Mouse (Mus musculus): ENCODE data around the gene Gm11492. TPM values are rescaled to one million over a fixed set of nuclear protein-coding genes. Genes with fewer than 3 reads are reported as not detected.
A peak's percentile ranks its signal among the peaks of the same experiment; 100 is the strongest.

Gene Gm11492
- polyA plus RNA-seq, 1 experiment from 2014 or later: not detected

DNA sequence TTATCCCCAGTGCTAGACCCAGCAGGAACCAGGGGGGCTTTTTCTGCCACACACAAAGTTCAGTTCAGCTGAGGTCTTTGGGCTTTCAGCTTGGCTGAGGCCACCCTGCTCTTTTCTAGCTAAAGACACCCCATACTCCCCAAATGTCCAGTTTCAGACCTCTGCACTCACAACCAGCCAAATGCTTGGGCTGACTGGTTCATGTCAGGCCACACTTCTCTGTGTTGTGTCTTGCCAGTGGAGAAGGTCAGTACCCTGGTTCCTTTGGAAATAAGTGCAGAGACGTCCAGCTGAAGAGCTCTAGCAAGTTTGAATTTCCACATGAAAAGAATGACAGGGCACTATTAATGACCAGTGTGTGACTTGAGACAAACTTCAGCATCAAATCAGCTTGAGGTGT lies 13.3 kb downstream of the Gm11492 start:
- Histone ChIP-seq H3K4me1 (peaks cover 21% of the 10 kb centered on the region), H3K9ac (no peak overlapping the region), H3K27ac (no peak overlapping the region), H3K36me3 (no peaks in the 10 kb centered on the region), H3K4me3 (no peak overlapping the region), H3K9me3 (no peaks in the 10 kb centered on the region), H3K27me3 (peaks cover 3% of the 10 kb centered on the region; the same call in 1 of the 2 replicates), H3K4me2 (replicated peaks) (no peak overlapping the region)
- ATAC-seq (ENCODE audit: insufficient number of reproducible peaks, insufficient read depth, low FRiP score, low TSS enrichment): no peak
- WGBS: 55% methylated on average over 1 of the region's 1 CpGs

DNA sequence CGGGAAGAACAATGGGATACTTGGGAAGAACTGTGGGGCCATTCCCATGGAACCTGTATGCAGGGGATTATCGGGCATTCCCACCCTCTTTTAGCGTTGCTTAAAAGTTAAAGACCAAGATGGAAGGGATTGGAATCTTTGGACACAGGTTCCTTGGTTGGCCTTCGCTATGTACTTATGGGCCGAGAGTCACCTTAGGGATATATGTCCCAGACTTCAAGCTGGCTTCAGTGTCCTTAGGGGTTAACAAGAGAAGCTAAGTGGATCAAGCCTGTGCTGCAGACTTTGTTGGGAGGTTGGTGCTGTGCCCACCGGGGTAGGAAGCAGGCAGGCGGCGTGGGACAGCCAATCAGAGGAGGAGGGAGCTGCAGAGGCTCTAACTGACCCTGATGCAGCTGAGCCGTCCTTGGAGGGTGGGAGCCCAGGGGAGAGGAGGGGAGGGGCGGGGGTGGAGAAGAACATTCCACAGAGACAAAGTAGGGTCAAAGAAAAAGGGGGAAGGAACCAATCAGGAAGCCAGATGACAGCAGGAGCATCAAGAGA lies 14.2 kb downstream of the Gm11492 start:
- no peak overlapping the region for H3K9ac ChIP-seq
- H3K4me1 ChIP-seq: peaks cover 16% of the 10 kb centered on the region
- peaks cover 3% of the 10 kb centered on the region; the same call in 1 of the 2 replicates for H3K27me3 ChIP-seq
- ATAC-seq (ENCODE audit: insufficient number of reproducible peaks, insufficient read depth, low FRiP score, low TSS enrichment): no peak
- H3K36me3 ChIP-seq: no peaks in the 10 kb centered on the region
- no peak overlapping the region for H3K4me3 ChIP-seq
- no peaks in the 10 kb centered on the region for H3K9me3 ChIP-seq
- no peak overlapping the region for H3K27ac ChIP-seq
- no peak overlapping the region for H3K4me2 ChIP-seq (replicated peaks)
- WGBS: 47% methylated on average over 10 of the region's 10 CpGs

DNA sequence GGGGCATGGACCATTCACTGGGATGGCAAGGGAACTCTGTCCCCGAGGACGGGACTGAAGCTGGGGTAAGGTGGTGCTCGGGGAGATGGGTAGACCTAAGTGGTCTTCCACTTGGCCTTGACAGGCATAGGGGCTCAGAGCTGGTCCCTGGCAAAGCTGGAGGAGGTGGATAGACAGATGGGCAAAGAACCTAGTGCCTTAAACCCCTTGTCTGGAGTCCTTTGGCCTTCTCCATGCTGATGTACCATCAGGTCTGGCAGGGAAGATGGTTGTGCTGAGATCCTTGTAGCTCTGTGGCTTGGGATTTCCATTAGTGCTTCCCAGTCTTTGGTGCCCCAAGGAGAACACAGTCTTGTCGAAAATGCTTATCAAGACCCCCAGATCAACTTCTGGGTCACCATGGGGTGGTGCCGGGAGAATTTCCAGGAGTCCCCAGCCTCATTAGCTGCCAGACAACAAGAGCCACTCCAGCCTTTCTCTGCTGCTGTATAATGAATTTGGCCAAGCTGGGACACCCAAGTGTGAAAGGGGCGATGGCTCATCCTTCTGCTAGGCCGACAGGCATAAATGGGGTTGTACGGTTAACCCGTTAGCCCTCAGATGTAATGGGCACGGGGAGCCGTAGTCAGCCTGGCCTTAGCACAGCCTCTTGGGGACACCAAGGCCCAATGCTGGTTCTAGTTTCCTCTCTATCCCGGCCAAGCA lies 14.9 kb downstream of the Gm11492 start:
- Histone ChIP-seq H3K4me3 (no peak overlapping the region), H3K4me2 (replicated peaks) (no peak overlapping the region), H3K27ac (no peak overlapping the region), H3K9me3 (no peaks in the 10 kb centered on the region), H3K36me3 (no peaks in the 10 kb centered on the region), H3K9ac (no peak overlapping the region), H3K4me1 (peaks cover 16% of the 10 kb centered on the region), H3K27me3 (peaks cover 3% of the 10 kb centered on the region; the same call in 1 of the 2 replicates)
- WGBS: 87% methylated on average over 12 of the region's 12 CpGs
- no peak for ATAC-seq (ENCODE audit: insufficient number of reproducible peaks, insufficient read depth, low FRiP score, low TSS enrichment)

DNA sequence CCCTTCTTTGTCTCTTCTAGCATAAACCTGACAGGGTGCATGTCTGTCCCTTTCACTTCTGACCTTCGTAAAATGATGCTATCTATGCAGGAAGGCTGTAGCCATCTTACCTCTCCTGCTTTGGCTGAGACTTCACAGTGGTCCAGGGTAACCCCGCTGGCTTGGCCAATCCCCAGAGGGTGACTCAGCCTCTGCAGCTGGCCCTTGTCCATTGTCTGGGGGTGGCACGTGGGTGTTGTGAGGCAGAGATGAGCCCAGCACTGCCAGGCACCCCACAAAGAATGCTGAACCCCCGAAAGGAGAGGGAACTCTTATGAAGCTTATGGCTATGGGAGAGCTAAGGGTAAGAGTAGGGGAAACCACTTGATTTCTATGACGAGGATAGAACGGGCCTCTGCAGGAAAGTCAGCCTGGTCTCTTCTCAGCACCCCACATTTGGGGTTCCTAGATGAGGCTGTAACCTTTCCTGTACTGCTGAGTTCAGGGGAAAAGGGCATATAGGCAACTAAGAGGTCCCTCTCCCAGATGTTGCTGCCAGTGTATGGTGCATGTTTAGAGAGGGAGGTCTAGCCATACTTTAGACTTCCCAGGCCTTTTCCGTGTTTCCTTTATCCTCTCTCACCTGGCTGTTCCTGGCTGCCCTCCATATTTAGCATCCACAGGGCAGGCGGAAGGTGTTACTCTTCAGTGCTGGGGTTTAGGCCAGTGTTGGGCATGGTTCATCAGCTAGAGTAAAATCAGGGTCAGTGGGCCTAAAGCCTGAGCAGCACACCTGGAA lies 15.7 kb downstream of the Gm11492 start:
- H3K27me3 ChIP-seq: no peaks in the 10 kb centered on the region; the same call in 1 of the 2 replicates
- H3K4me1 ChIP-seq: peaks cover 16% of the 10 kb centered on the region
- H3K27ac ChIP-seq: no peak overlapping the region
- whole genome bisulfite sequencing: 81% methylated on average over 8 of the region's 8 CpGs
- H3K4me2 ChIP-seq (replicated peaks): no peak overlapping the region
- no peak for ATAC-seq (ENCODE audit: insufficient number of reproducible peaks, insufficient read depth, low FRiP score, low TSS enrichment)
- H3K9me3 ChIP-seq: no peaks in the 10 kb centered on the region
- H3K36me3 ChIP-seq: no peaks in the 10 kb centered on the region
- H3K4me3 ChIP-seq: no peak overlapping the region
- no peak overlapping the region for H3K9ac ChIP-seq

DNA sequence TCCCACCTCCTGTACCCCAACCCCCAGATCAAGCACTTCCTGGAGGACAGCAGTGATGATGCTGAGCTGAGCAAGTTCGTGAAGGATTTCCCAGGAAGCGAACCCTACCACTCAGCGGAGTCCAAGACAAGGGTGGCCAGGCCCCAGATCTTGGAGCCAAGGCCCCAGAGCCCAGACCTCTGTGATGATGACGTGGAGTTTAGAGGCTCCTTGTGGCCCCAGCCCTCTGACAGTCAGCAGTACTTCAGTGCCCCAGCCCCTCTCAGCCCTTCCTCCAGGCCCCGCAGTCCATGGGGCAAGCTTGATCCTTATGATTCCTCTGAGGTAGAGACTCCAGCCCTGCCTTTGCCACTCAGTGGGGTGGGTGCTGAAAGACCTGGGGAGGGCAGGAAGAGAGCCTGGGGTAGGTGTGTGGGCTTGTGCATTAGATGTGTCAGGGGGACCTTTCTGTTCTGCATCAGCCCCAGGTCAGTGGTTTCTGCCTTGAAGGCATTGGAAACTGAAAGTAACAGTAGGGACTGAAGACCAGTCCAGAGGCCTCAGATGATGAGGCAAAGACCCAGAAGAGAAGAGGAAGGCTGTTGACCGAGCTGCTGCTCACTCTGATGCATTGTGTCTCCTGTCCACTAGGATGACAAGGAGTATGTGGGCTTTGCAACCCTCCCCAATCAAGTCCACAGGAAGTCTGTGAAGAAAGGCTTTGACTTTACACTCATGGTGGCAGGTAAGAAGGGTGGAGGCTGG lies 17.0 kb downstream of the Gm11492 start:
- no peak overlapping the region for H3K27ac ChIP-seq
- H3K4me1 ChIP-seq: 0 out of 2 replicates have a peak, but pooled peaks cover 6% of the 10 kb centered on the region
- no peaks in the 10 kb centered on the region for H3K27me3 ChIP-seq
- 75% methylated on average over 6 of the region's 6 CpGs for WGBS
- H3K4me3 ChIP-seq: no peak overlapping the region
- H3K9ac ChIP-seq: no peak overlapping the region
- ATAC-seq (ENCODE audit: insufficient number of reproducible peaks, insufficient read depth, low FRiP score, low TSS enrichment): no peak
- no peaks in the 10 kb centered on the region for H3K9me3 ChIP-seq
- no peaks in the 10 kb centered on the region for H3K36me3 ChIP-seq
- H3K4me2 ChIP-seq (replicated peaks): no peak overlapping the region

DNA sequence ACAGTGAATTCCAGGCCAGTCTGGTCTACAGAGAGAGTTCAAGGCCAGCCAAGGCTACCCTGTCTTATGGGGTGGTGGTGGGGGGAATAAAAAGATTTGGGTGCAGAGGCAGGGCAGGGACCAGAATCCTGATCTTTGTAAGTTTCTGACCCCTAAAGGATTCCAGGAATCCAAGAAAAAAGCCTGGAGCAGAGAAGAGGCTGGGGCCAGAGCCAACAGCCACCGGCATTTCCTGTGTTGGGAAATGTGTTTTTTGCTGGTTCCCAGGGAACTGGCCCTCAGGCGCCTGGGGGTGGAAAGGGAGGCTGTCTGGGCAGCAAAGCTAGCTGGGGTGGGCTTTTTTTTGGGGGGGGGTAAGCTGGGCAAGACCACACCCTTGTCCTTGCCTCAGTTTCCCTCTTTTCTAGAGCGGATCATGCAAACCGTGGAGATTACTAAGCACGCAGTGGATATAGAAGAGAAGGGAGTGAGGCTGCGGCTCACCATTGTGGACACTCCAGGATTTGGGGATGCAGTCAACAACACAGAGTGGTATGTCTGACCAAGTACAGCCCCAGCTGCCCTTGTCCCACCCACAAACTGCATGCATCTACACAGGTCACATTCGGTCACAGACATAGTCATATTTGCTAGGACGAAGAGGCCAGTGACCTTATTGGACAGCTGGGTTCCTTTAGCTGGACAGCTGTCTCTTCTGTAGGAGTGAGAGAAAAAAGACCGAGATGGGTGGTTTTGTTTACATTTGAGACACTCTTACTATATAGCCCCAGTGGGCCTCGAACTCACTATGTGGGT lies 18.5 kb downstream of the Gm11492 start:
- H3K36me3 ChIP-seq: no peaks in the 10 kb centered on the region
- WGBS: 78% methylated on average over 10 of the region's 10 CpGs
- no peaks in the 10 kb centered on the region for H3K27me3 ChIP-seq
- H3K9me3 ChIP-seq: no peaks in the 10 kb centered on the region
- no peak overlapping the region for H3K4me2 ChIP-seq (replicated peaks)
- no peak for ATAC-seq (ENCODE audit: insufficient number of reproducible peaks, insufficient read depth, low FRiP score, low TSS enrichment)
- H3K4me1 ChIP-seq: peaks cover 9% of the 10 kb centered on the region
- H3K27ac ChIP-seq: no peak overlapping the region
- H3K9ac ChIP-seq: no peak overlapping the region
- H3K4me3 ChIP-seq: no peak overlapping the region

DNA sequence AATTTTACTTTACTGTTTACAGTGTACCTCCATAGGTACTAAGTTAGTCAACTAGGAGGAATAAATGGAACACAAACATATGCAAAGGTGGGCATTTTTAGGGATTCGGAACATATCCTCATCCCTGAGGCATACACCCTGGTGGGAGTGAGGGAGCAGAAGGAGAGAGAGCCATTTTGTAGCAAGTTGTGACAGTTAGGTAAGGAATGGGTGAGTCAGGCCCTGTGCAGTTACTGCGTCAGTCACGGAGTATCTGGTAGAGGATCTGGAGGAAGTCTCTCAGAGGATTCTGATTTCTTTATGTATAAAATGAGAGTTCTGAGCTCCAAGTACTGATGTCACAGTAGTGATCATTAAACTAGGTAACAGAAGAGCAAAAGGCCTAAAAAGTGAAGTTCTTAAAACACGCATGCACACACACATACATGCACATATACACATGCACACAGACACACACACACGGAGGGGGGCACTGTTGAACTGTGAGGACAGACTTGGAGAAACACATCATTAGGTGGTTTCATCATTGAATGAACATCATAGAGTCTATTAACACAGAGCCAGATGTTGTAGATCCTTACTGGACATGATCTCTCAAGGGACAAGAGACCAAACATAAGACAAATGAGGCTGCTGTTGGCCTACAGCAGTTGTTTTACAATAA lies 20.9 kb downstream of the Gm11492 start:
- ATAC-seq (ENCODE audit: insufficient number of reproducible peaks, insufficient read depth, low FRiP score, low TSS enrichment): no peak
- Histone ChIP-seq H3K4me1 (peaks cover 18% of the 10 kb centered on the region), H3K4me2 (replicated peaks) (no peak overlapping the region), H3K9ac (no peak overlapping the region), H3K27me3 (no peaks in the 10 kb centered on the region), H3K36me3 (no peaks in the 10 kb centered on the region), H3K4me3 (no peak overlapping the region), H3K9me3 (no peaks in the 10 kb centered on the region), H3K27ac (no peak overlapping the region)
- 94% methylated on average over 5 of the region's 5 CpGs for WGBS

DNA sequence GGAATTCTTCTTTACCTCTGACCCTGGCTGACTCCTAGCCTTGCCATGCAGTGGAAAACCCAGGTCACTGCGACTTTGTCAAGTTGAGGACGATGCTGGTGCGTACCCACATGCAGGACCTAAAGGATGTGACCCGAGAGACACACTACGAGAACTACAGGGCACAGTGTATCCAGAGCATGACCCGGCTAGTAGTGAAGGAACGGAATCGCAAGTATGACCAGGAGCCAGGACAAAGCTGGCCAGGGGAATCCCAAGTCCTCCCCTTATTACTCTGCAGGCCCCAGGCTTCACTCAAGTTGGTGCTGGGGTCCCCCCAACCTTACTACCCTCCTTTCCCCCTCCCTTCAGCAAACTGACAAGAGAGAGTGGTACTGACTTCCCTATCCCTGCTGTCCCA lies 23.2 kb downstream of the Gm11492 start:
- Histone ChIP-seq H3K9me3 (no peaks in the 10 kb centered on the region), H3K36me3 (peaks cover 9% of the 10 kb centered on the region; the same call in 1 of the 2 replicates), H3K27ac (no peak overlapping the region), H3K9ac (no peak overlapping the region), H3K4me3 (no peak overlapping the region), H3K4me1 (peaks cover 34% of the 10 kb centered on the region), H3K4me2 (replicated peaks) (no peak overlapping the region), H3K27me3 (no peaks in the 10 kb centered on the region)
- 92% methylated on average over 8 of the region's 8 CpGs for WGBS
- ATAC-seq (ENCODE audit: insufficient number of reproducible peaks, insufficient read depth, low FRiP score, low TSS enrichment): no peak

DNA sequence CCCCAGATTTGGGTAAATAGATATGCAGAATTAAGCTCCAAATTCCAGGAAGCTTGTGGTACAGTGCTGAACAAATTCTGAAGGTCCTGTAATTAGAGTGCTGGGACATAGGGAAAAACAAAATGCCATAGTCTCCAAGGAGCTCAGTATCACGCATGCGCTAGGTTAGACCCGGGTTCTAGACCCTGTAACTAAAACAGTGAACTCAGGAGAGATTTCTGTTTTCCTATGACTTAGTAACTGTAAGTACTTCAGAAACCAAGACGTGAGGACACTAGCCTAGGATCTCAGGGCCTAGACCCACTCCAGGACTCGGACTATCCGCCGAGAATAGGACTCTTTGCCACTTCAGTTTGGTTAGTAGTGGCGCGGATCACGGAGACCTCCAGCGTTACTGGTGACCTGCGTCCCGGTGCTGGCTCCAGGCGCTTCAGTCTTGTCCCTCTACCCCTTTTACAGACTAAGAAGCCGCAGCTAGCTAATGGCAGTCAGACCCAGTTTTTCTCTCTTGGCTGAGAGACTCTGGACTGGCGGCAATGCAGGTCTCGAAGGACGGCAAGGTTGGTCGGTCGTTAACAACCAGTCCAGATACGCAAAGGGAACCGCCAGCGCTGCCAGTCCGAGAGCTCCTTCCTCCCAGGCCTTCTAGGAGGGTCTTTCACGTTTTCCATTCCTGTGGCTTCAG lies 24.5 kb downstream of the Gm11492 start:
- peak overlapping the region; percentile 72 for H3K4me3 ChIP-seq
- H3K27me3 ChIP-seq: no peaks in the 10 kb centered on the region
- 1% methylated on average over 25 of the region's 25 CpGs for WGBS
- H3K36me3 ChIP-seq: peaks cover 9% of the 10 kb centered on the region; the same call in 1 of the 2 replicates
- H3K9me3 ChIP-seq: no peaks in the 10 kb centered on the region
- H3K27ac ChIP-seq: peak overlapping the region; percentile 89
- peak overlapping the region; percentile 78 for H3K9ac ChIP-seq
- peaks cover 42% of the 10 kb centered on the region for H3K4me1 ChIP-seq
- ATAC-seq (ENCODE audit: insufficient number of reproducible peaks, insufficient read depth, low FRiP score, low TSS enrichment): no peak
- peak overlapping the region; percentile 79 for H3K4me2 ChIP-seq (replicated peaks)
